In the genomic region with DNA sequence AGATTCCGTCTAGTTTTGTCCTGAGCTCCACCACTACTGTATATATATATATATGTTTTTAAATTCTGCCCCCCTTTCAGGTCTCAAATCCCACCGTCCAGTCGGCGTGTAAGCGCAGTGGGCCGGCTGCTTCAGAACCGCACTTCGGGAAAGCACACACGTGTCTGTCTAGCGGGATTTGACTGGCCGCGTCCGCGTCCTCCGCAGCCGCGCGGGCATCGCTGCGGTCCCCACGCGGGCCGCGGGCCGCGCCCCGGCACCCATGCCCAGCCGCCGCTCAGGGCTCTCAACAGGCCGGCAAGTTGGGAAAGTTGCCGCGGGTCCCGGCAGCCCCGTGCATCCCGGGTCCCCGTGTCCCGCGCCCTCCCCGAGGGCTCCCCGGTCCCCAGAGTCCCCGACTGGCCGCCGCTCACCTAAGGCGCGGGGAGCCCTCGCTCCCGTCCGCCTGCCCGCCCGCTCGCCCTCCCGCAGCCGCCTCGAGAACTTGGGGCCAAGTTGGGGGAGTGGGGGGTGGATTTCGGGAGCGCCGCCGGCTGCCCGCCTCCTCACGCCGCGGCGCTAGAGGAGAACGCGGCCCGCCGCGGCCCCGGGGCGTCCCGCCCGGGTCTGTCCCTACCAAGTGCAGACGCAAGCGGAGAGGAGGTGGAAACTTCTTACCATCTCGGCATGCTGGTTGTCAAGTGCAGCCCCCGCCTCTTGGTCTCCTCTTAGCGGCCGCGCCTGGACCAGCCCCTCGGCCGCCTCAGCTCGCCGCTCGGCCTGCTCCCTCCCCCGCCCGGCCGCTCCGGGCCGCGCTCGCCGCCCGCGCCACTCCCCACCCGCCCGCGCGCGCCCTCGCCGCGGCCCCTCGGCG, we compare ENCODE assay signal across 8 mouse cellular contexts. TPM values are rescaled to one million over a fixed set of nuclear protein-coding genes. Genes with fewer than 3 reads are reported as not detected.
DNase-seq lines count a peak whose midpoint lies in the region; ATAC-seq and TF ChIP-seq lines count a peak whose summit lies in the region.

No protein-coding gene starts in this region.

- peaks cover 54% of the 10 kb centered on the region for H3K4me1 ChIP-seq in E14TG2a.4 (replicated peaks; ENCODE audit: low read depth, low read length)
- peaks cover 36% of the 10 kb centered on the region for H3K4me1 ChIP-seq in forebrain, embryonic 10.5 days
- peaks cover 5% of the 10 kb centered on the region for H3K4me1 ChIP-seq in limb, embryonic 11.5 days (ENCODE audit: control insufficient read depth, insufficient read depth, low read length)
- peaks cover 14% of the 10 kb centered on the region for H3K4me1 ChIP-seq in midbrain, embryonic 14.5 days (ENCODE audit: control insufficient read depth, insufficient read depth, low read length)

- under 1% methylated on average over 104 of the region's 104 CpGs for whole genome bisulfite sequencing in forebrain, embryonic 10.5 days
- 1% methylated on average over 99 of the region's 104 CpGs for WGBS in limb, embryonic 11.5 days
- WGBS in midbrain, embryonic 14.5 days: under 1% methylated on average over 97 of the region's 104 CpGs

- peak overlapping the region; percentile 85 for H3K27ac ChIP-seq in forebrain, embryonic 10.5 days
- H3K27ac ChIP-seq in limb, embryonic 11.5 days (replicated peaks; ENCODE audit: low read depth, low read length): peak overlapping the region; percentile 83
- peak overlapping the region; percentile 71 for H3K27ac ChIP-seq in midbrain, embryonic 14.5 days (replicated peaks; ENCODE audit: low read depth, low read length)

- H3K9me3 ChIP-seq in E14TG2a.4 (ENCODE audit: low read length): no peaks in the 10 kb centered on the region
- H3K9me3 ChIP-seq in forebrain, embryonic 10.5 days: no peaks in the 10 kb centered on the region
- H3K9me3 ChIP-seq in limb, embryonic 11.5 days (ENCODE audit: control insufficient read depth, low read length): no peaks in the 10 kb centered on the region
- H3K9me3 ChIP-seq in midbrain, embryonic 14.5 days (ENCODE audit: control insufficient read depth, low read length): no peaks in the 10 kb centered on the region

- peak overlapping the region; percentile 96 for H3K4me3 ChIP-seq in E14TG2a.4 (replicated peaks; ENCODE audit: low read length)
- H3K4me3 ChIP-seq in forebrain, embryonic 10.5 days: peak overlapping the region; percentile 76
- peak overlapping the region; percentile 81 for H3K4me3 ChIP-seq in limb, embryonic 11.5 days (ENCODE audit: low read depth, low read length)
- peak overlapping the region; percentile 55 for H3K4me3 ChIP-seq in midbrain, embryonic 14.5 days (replicated peaks; ENCODE audit: low read depth, low read length)

- no peak for TF ChIP-seq CTCF in E14TG2a.4 (conservative IDR thresholded peaks at IDR 0.05; ENCODE audit: low read length)

- H3K27me3 ChIP-seq in E14TG2a.4 (ENCODE audit: insufficient read depth, low read length): peaks cover 8% of the 10 kb centered on the region
- H3K27me3 ChIP-seq in forebrain, embryonic 10.5 days (ENCODE audit: poor library complexity, severe bottlenecking): peaks cover 97% of the 10 kb centered on the region
- H3K27me3 ChIP-seq in limb, embryonic 11.5 days (ENCODE audit: control insufficient read depth, insufficient read depth, low read length): no peaks in the 10 kb centered on the region
- peaks cover 73% of the 10 kb centered on the region for H3K27me3 ChIP-seq in midbrain, embryonic 14.5 days (ENCODE audit: control insufficient read depth, insufficient read depth, low read length)

- H3K4me2 ChIP-seq in limb, embryonic 11.5 days (ENCODE audit: low read depth, severe bottlenecking): peak overlapping the region; percentile 92
- H3K4me2 ChIP-seq in midbrain, embryonic 14.5 days (ENCODE audit: low read length): peak overlapping the region; percentile 97

- no peaks in the 10 kb centered on the region for H3K36me3 ChIP-seq in E14TG2a.4 (ENCODE audit: insufficient read depth, low read length)
- H3K36me3 ChIP-seq in forebrain, embryonic 10.5 days (replicated peaks): no peaks in the 10 kb centered on the region
- H3K36me3 ChIP-seq in limb, embryonic 11.5 days (ENCODE audit: control insufficient read depth, insufficient read depth, low read length): no peaks in the 10 kb centered on the region
- H3K36me3 ChIP-seq in midbrain, embryonic 14.5 days (ENCODE audit: control insufficient read depth, insufficient read depth, low read length): no peaks in the 10 kb centered on the region

- intact Hi-C loops in heart, postnatal 36 days (cut with DNase I): loop anchor here (5.0 to 10.0 kb wide), 3 partner anchors 132 to 880 kb away; no protein-coding TSS in a partner anchor

- peak; percentile 79 for DNase-seq in MN1 (ENCODE audit: low spot score)
- DNase-seq in forebrain, embryonic 10.5 days (ENCODE audit: extremely low spot score, low spot score): peak; percentile 75
- DNase-seq in heart, postnatal 36 days: peak; percentile 42 to 69
- DNase-seq in limb, embryonic 11.5 days (ENCODE audit: low spot score): peak; percentile 79
- DNase-seq in midbrain, embryonic 14.5 days: peak; percentile 70
- DNase-seq in spleen, postnatal 4 days (ENCODE audit: low spot score in 2 of 2): no peak
- no peak for DNase-seq in left cerebral cortex, adult 11 months (ENCODE audit: low spot score)

- peak overlapping the region; percentile 86 for H3K9ac ChIP-seq in limb, embryonic 11.5 days (ENCODE audit: low read length)
- peak overlapping the region; percentile 61 for H3K9ac ChIP-seq in midbrain, embryonic 14.5 days (replicated peaks; ENCODE audit: low read length)

- peak; percentile 77 for ATAC-seq in limb, embryonic 11.5 days (ENCODE audit: insufficient number of reproducible peaks, low FRiP score, low TSS enrichment, low read depth)
- ATAC-seq in midbrain, embryonic 14.5 days (ENCODE audit: low FRiP score, low TSS enrichment): peak; percentile 72

RNA-seq across cellular contexts. Expression of gene Bnc2, which starts 0.5 kb away (rescaled TPM):
- 4.2 and 4.7 TPM in 2 replicates for polyA plus RNA-seq in forebrain, embryonic 10.5 days (2016; fragmentation: Nextera tagmentation; extraction: Ambion mirVana)
- total RNA-seq in heart, postnatal 36 days (2021): 1 to 10 TPM; 1.7 to 3.6 TPM
- 13.7 and 16.8 TPM in 2 replicates for polyA plus RNA-seq in limb, embryonic 11.5 days (2014; fragmentation: Nextera tagmentation; extraction: Ambion mirVana)
- 29.9 and 34.6 TPM in 2 replicates for polyA plus RNA-seq in midbrain, embryonic 14.5 days (2014; fragmentation: Nextera tagmentation; extraction: Ambion mirVana)

Comparison
In these comparisons a context has a peak if more than half of its experiments do, and no peak if none do; other contexts are left out.
1. DNase-seq: peak in MN1 (single experiment), forebrain, embryonic 10.5 days (single experiment), heart, postnatal 36 days (2 of 2), limb, embryonic 11.5 days (single experiment) and midbrain, embryonic 14.5 days (single experiment); none in spleen, postnatal 4 days (0 of 2) and left cerebral cortex, adult 11 months (single experiment).
2. Peak in every context shown above with its lines, with median percentiles within 50 percentile points of each other: H3K4me3 ChIP-seq and H3K27ac ChIP-seq.